Mouse (Mus musculus): Measurements from ENCODE around the gene Plekha6.

DNA sequence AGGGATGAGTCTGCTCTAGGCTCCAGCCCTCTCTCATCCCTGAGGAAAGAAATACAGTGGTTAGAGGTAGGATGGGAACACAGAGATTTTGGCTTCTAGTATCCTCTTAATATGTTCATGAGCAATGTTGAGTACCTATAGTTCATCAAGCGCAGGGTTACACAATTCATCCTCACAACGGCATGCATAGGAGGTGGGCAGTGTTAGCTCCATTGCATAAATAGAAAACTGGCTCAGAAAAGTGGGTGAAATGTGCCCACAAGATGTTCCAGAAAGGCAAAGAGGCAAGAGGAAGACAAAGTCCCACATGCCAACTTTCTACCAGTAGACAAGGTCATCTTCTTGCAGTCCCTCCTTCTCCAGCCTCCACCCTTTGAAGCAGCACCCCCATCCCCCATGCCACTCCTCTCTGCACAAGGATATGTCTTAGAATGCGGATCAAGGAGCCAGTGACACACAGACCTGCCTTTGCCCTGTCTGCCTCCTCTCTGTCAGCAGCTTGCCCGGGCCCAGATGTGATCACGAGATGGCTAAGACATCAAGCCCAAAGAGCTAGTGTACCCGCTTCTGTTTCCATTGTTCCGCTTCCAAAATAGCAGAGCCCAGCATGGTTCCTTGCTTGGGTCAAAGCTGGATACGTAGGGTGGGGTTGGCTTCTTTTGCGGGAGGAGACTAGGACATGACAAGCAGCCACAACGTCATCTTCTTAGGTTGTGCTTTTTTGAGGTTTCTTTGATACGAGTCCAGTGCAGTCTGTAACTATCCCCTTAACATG lies 168.8 kb downstream of the Plekha6 start:
- TF ChIP-seq CHD2 (IDR thresholded peaks at IDR 0.05; ENCODE audit: low read depth, low read length) (no peak), MAFK (IDR thresholded peaks at IDR 0.05; ENCODE audit: insufficient read depth, low read depth, low read length) (no peak)

All from ES-E14 (cell line).